Mouse (Mus musculus) heart, postnatal 0 days (tissue): ENCODE measurements around the gene Agpat1.

ENCODE experiments used
- CTCF ChIP-seq: IDR thresholded peaks from 2 replicates; pipeline ENCODE4 v1.5.1; 2016; ENCODE audit warnings: antibody characterized with exemption, control low read depth, low read depth
- EP300 ChIP-seq: IDR thresholded peaks from 2 replicates; pipeline ENCODE4 v1.6.1; 2016; ENCODE audit warnings: antibody characterized with exemption, low read depth

GRCm38 (mm10) chr17:34640778-34641601, 36.9 kb downstream of the Agpat1 start:
- TF ChIP-seq CTCF, result peak; percentile 34
- TF ChIP-seq EP300, result no peak
